Mouse (Mus musculus): ENCODE results near the gene Cntn1. TPM values are rescaled to one million over a fixed set of nuclear protein-coding genes. Genes with fewer than 3 reads are reported as not detected.
A peak's percentile ranks its signal among the peaks of the same experiment; 100 is the strongest.

The Cntn1 gene
- polyA plus RNA-seq, 1 experiment from 2014 or later = 76.7 TPM

DNA sequence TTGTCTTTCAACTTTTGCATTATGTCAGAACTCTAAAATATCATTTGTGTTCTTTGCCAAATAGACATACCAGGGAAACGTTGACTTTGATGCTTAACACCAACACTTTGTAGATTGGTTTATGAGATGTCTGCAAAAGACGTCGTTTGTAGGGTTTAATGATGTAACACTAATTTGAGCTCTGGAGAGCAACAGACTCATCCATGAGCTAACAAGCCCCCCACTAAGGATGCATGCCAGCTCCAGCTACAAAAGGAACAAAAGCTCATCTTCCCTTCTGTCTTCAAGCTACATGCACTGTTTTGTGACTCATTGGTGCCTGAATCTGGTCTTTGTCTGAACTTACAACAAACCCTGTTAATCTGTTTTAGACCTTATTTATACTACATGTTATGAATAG is 28.5 kb downstream of the Cntn1 start:
- H3K4me3 ChIP-seq = no peak overlapping the region
- no peak for ATAC-seq (ENCODE audit: low FRiP score, low read depth)
- H3K9ac ChIP-seq = no peak overlapping the region
- H3K4me1 ChIP-seq (replicated peaks) = peaks cover 11% of the 10 kb centered on the region
- no peaks in the 10 kb centered on the region for H3K27me3 ChIP-seq
- H3K4me2 ChIP-seq = no peak overlapping the region
- no peaks in the 10 kb centered on the region for H3K9me3 ChIP-seq
- no peaks in the 10 kb centered on the region for H3K36me3 ChIP-seq
- 52% methylated on average over 3 of the region's 3 CpGs for WGBS
- no peak overlapping the region for H3K27ac ChIP-seq (replicated peaks)

DNA sequence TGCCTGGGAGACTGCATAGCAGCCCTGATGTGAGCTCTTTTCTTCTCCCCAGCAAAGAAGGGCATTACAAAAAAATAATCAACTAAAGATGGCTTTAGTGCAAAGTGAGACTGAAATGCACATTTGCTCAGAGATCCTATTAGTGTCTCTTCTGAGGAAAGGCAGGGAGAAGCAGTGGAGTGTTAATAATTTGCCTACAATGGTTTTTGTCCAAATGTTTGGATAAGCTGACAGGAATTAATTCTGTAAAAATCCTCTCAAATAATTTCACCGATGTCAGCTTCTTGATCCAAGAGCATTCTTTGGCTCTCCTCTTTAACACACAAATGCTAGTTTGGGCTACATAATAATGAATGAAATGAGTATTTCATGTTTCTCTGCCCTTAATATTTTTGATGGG is 34.9 kb downstream of the Cntn1 start:
- no peak for ATAC-seq (ENCODE audit: low FRiP score, low read depth)
- no peak overlapping the region for H3K4me2 ChIP-seq
- peaks cover 4% of the 10 kb centered on the region for H3K4me1 ChIP-seq (replicated peaks)
- no peaks in the 10 kb centered on the region for H3K9me3 ChIP-seq
- no peak overlapping the region for H3K27ac ChIP-seq (replicated peaks)
- no peaks in the 10 kb centered on the region for H3K27me3 ChIP-seq
- no peaks in the 10 kb centered on the region for H3K36me3 ChIP-seq
- 30% methylated on average over 1 of the region's 1 CpGs for WGBS
- no peak overlapping the region for H3K9ac ChIP-seq
- no peak overlapping the region for H3K4me3 ChIP-seq

DNA sequence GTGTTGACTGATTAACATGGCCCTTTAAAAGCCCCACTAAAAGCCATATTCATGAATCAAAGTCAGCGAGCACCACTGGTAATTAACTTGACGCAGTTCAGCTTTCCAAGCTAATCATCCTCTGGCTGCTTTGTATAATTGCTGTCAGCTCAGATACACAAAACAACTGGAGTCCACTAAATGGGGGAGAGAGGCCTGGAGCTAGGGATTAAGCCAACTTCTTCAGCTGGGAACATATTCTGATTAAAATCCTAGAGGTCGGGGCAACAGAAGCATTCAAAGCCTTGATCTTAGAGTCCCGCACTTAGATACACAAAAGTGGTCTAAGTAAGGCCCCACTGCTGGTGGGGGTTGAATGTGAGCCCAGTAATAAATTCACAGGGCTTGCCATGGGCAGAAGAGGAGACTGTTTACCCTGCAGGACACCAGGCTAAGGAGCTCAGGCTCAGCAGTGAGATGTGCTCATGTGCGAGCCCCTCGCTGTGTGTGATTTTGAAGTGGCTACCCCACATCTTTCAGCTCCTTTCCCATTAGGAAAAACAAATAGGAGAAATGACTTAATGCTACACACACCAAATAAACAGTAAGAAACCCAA is 36.8 kb downstream of the Cntn1 start:
- no peak for ATAC-seq (ENCODE audit: low FRiP score, low read depth)
- Histone ChIP-seq H3K9ac (no peak overlapping the region), H3K9me3 (no peaks in the 10 kb centered on the region), H3K4me1 (replicated peaks) (peaks cover 4% of the 10 kb centered on the region), H3K27me3 (no peaks in the 10 kb centered on the region), H3K27ac (replicated peaks) (peak overlapping the region; percentile 45; the same call in 1 of the 2 replicates), H3K4me2 (no peak overlapping the region), H3K36me3 (no peaks in the 10 kb centered on the region), H3K4me3 (no peak overlapping the region)
- WGBS = 26% methylated on average over 6 of the region's 6 CpGs

DNA sequence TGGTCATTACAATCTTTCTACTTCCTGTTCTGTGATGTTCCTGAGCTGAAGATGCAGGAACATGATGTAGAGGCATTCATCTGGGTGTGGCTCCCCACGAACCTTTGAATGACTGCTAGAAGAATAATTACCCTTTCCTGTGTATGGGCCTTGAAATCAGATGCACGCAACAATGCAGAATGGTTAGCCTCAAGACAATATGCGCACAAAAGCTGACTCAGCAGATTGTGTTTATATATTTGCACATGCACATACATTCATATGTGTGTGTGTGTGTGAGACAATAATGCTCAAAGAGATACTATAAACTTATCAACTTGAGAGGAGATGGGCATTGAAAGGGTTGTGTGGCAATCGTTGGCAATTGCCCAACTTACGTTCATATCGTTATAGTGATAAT is 39.8 kb downstream of the Cntn1 start:
- no peaks in the 10 kb centered on the region for H3K27me3 ChIP-seq
- H3K9me3 ChIP-seq = no peaks in the 10 kb centered on the region
- peaks cover 4% of the 10 kb centered on the region for H3K4me1 ChIP-seq (replicated peaks)
- no peak overlapping the region for H3K9ac ChIP-seq
- no peak overlapping the region for H3K27ac ChIP-seq (replicated peaks)
- no peak overlapping the region for H3K4me2 ChIP-seq
- ATAC-seq (ENCODE audit: low FRiP score, low read depth) = no peak
- 82% methylated on average over 6 of the region's 6 CpGs for WGBS
- no peak overlapping the region for H3K4me3 ChIP-seq
- H3K36me3 ChIP-seq = no peaks in the 10 kb centered on the region

DNA sequence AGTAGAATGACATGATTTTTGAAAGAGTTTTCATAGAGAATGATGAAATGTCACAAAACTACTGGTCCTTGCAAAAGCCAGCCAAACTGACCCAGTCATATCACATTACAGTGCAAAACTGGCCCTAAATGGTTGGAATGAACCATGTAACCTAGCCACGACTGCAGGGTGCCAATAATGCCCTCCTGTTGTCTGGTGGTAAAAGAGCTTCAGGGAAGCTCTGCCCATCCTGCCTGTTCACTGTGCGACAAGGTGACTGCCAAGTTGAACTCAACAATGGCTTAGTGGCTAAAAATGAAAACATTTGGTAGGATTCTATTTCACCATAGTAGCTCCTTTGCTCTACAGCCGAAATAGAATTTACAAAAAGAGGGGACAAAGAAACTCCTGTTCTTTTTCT is 41.1 kb downstream of the Cntn1 start:
- no peak overlapping the region for H3K4me3 ChIP-seq
- WGBS = 75% methylated on average over 3 of the region's 3 CpGs
- ATAC-seq (ENCODE audit: low FRiP score, low read depth) = no peak
- no peak overlapping the region for H3K27ac ChIP-seq (replicated peaks)
- H3K9ac ChIP-seq = no peak overlapping the region
- H3K9me3 ChIP-seq = no peaks in the 10 kb centered on the region
- no peaks in the 10 kb centered on the region for H3K27me3 ChIP-seq
- H3K36me3 ChIP-seq = no peaks in the 10 kb centered on the region
- peaks cover 4% of the 10 kb centered on the region for H3K4me1 ChIP-seq (replicated peaks)
- no peak overlapping the region for H3K4me2 ChIP-seq

DNA sequence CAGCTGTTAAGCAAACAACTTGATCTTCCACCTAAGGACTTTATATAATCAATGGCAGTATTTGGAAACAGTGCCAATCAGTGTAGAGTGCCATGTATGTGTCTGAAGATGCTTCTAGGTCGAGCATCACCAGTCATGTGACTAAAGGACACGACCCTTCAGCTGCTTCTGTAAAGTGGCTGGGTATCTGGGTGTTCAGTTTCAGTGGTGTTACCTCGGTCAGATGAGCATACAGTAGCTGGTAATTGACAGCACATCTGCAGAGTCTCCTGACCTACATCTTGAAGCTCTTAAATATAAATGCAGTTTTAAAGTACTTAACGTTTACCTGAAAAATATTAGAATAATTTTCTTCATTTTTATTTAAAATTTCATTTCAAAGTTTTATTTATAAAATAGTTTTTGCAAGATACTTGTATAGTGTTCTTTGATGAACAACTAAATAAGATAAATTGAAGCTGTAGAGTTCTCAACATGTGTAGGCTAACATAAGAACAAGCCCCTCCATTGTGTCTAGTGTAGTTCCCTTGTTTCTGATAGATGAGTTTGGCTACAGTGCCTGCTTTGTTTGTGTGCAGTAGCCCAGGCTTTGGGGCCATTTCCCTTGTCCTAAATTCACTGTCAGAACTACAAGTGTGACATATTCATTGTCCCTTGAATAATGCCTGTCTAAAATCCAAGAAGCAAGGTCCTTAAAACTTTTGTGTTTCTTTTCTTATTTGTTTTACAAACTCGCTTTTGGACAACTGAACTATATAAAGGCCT is 48.6 kb downstream of the Cntn1 start:
- no peaks in the 10 kb centered on the region for H3K9me3 ChIP-seq
- H3K36me3 ChIP-seq = no peaks in the 10 kb centered on the region
- H3K27me3 ChIP-seq = no peaks in the 10 kb centered on the region
- no peak overlapping the region for H3K4me3 ChIP-seq
- no peak overlapping the region for H3K9ac ChIP-seq
- H3K4me2 ChIP-seq = no peak overlapping the region
- no peak overlapping the region for H3K27ac ChIP-seq (replicated peaks)
- 52% methylated on average over 5 of the region's 5 CpGs for WGBS
- H3K4me1 ChIP-seq (replicated peaks) = no peaks in the 10 kb centered on the region
- no peak for ATAC-seq (ENCODE audit: low FRiP score, low read depth)

DNA sequence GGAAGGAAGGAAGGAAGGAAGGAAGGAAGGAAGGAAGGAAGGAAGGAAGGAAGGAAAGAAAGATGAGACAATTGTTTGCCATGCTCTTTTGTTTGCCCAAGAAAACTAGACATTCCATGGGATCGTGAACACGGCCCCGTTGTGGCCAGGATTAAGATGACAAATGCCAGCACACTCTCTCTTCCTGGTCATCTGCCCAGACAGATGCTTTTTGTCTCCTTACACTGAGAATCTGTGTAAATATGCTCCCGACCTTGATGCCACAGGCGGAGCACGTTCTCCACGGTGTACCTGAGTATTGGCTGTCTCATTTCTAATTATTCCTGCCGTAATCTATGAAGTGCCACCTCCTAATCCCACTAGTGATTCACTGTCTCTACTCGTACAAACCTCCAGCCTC is 51.0 kb downstream of the Cntn1 start:
- no peak overlapping the region for H3K4me2 ChIP-seq
- ATAC-seq (ENCODE audit: low FRiP score, low read depth) = no peak
- H3K4me3 ChIP-seq = no peak overlapping the region
- H3K27ac ChIP-seq (replicated peaks) = no peak overlapping the region
- H3K4me1 ChIP-seq (replicated peaks) = no peaks in the 10 kb centered on the region
- no peaks in the 10 kb centered on the region for H3K9me3 ChIP-seq
- H3K27me3 ChIP-seq = no peaks in the 10 kb centered on the region
- H3K9ac ChIP-seq = no peak overlapping the region
- WGBS = 71% methylated on average over 9 of the region's 9 CpGs
- H3K36me3 ChIP-seq = no peaks in the 10 kb centered on the region

DNA sequence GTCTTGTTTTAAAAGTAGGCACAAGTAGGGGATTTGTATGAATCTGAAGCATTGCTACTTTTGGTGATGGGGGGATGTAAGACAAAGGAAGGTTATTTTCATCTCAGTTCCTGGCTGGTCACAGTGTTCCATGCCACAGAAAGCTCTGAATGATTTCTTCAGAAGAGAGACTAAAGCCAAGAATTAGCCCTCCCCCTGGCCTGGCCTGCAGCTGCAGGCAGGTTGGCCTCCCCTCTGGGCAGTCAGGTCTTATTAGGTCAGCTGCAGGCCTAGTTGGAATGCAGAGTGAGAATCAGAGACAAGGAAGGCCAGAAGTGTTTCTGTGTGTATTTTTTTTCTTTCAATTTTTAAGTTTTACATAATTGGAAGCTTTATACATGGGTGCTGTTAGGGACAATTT is 61.5 kb downstream of the Cntn1 start:
- Histone ChIP-seq H3K27me3 (no peaks in the 10 kb centered on the region), H3K36me3 (no peaks in the 10 kb centered on the region), H3K9ac (no peak overlapping the region), H3K9me3 (no peaks in the 10 kb centered on the region), H3K27ac (replicated peaks) (no peak overlapping the region), H3K4me2 (no peak overlapping the region), H3K4me1 (replicated peaks) (0 out of 2 replicates have a peak, but pooled peaks cover 7% of the 10 kb centered on the region), H3K4me3 (no peak overlapping the region)
- ATAC-seq (ENCODE audit: low FRiP score, low read depth) = no peak

DNA sequence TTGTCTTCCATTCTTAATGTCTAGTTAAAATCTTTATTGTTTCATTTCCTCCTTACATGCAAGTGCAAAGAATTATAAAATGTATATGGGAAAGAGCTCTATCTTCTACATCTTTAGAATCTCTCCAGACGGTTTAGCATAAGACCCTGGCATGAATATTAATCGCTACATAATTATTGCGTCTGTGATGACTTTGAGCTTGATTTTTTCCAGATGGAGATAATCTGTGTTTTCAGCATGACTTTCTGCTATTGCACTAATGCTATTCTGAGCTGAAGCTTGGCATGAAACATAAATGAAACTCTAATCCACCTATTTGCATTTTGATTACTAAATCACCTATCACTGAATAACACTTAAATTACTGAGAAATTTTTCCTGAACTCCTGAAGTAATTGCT is 82.0 kb downstream of the Cntn1 start:
- Histone ChIP-seq H3K9ac (no peak overlapping the region), H3K27ac (replicated peaks) (no peak overlapping the region), H3K9me3 (no peaks in the 10 kb centered on the region), H3K4me1 (replicated peaks) (no peaks in the 10 kb centered on the region), H3K4me2 (no peak overlapping the region), H3K4me3 (no peak overlapping the region), H3K27me3 (no peaks in the 10 kb centered on the region), H3K36me3 (no peaks in the 10 kb centered on the region)
- ATAC-seq (ENCODE audit: low FRiP score, low read depth) = no peak
- 76% methylated on average over 3 of the region's 3 CpGs for WGBS

DNA sequence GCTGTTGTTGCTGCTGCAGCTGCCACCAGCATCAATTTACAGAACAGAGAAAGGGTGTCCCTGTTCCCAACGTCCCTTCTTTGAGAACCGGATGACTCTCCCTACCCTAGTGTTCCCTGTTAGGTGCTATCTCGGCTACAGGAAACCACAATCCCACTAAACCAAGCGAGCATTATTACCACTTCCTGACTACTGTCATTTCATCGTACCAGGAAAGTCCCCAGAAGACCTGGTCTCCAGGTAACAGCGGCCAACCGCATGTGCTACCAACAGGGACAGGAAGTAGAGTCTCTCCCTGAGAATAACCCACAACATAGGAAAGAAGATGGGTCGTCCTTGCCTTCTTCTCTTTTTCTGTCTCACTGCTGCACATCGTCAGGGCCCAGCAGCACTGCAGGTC is 83.3 kb downstream of the Cntn1 start:
- H3K4me2 ChIP-seq = no peak overlapping the region
- ATAC-seq (ENCODE audit: low FRiP score, low read depth) = no peak
- no peaks in the 10 kb centered on the region for H3K9me3 ChIP-seq
- WGBS = 81% methylated on average over 9 of the region's 9 CpGs
- no peak overlapping the region for H3K9ac ChIP-seq
- no peaks in the 10 kb centered on the region for H3K36me3 ChIP-seq
- 0 out of 2 replicates have a peak, but pooled peaks cover 3% of the 10 kb centered on the region for H3K4me1 ChIP-seq (replicated peaks)
- H3K4me3 ChIP-seq = no peak overlapping the region
- no peak overlapping the region for H3K27ac ChIP-seq (replicated peaks)
- H3K27me3 ChIP-seq = no peaks in the 10 kb centered on the region

DNA sequence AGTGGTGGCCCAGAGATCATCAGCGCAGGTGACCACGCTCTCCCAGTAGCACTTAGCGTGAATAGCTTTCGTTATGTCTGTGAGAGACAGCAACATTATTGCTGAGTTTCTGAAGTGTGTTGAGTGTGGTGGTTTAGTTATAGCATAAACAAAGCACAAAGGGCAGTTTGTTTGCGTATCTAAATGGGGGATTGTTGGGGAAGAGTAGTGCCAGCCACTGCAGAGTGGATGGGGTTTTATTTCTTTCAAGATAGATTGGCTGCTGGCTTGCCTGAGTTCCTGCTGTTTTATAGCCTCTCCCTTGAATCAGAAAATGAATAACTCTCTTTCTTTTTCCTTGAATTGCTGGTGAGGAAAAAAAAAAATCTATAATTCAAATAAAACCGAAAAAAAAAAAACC is 86.1 kb downstream of the Cntn1 start:
- peak; percentile 8; the same call in 1 of the 2 replicates for ATAC-seq (ENCODE audit: low FRiP score, low read depth)
- Histone ChIP-seq H3K4me3 (no peak overlapping the region), H3K36me3 (no peaks in the 10 kb centered on the region), H3K9ac (no peak overlapping the region), H3K9me3 (no peaks in the 10 kb centered on the region), H3K27me3 (no peaks in the 10 kb centered on the region), H3K4me1 (replicated peaks) (0 out of 2 replicates have a peak, but pooled peaks cover 3% of the 10 kb centered on the region), H3K4me2 (no peak overlapping the region), H3K27ac (replicated peaks) (peak overlapping the region; percentile 62)
- WGBS = 53% methylated on average over 6 of the region's 6 CpGs

DNA sequence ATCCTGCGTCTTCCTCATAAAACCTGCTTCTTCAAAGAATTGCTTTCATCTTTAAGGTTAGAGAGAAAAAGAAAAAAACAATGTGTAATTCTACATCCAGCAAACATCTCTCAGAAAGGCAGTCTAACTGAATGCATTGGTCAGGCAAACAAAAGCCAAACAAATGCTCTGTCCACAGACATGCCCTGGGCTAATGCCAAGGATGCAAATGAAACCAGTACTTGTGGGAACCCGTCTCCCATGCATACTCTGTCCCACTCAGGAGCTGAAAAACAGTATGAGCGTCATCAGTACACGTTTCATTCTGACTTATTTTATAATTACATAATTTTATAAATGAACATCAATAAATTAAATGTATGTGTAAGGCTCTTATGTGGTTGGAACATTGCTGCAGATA is 91.0 kb downstream of the Cntn1 start:
- Histone ChIP-seq H3K4me2 (no peak overlapping the region), H3K27me3 (no peaks in the 10 kb centered on the region), H3K4me1 (replicated peaks) (0 out of 2 replicates have a peak, but pooled peaks cover 3% of the 10 kb centered on the region), H3K9ac (no peak overlapping the region), H3K36me3 (no peaks in the 10 kb centered on the region), H3K4me3 (no peak overlapping the region), H3K27ac (replicated peaks) (no peak overlapping the region), H3K9me3 (no peaks in the 10 kb centered on the region)
- 62% methylated on average over 4 of the region's 4 CpGs for WGBS
- no peak for ATAC-seq (ENCODE audit: low FRiP score, low read depth)

Measured in hindbrain, embryonic 15.5 days (tissue).